ENCODE assay signal across 7 mouse cellular contexts in genomic region chr2:181313344-181314079, GRCm38 (mm10). TPM values are rescaled to one million over a fixed set of nuclear protein-coding genes. Genes with fewer than 3 reads are reported as not detected.
DNase-seq lines count a peak whose midpoint lies in the region; ATAC-seq and TF ChIP-seq lines count a peak whose summit lies in the region.

No protein-coding gene starts in this region.

- H3K9ac ChIP-seq in lung, embryonic 14.5 days, result no peak overlapping the region
- peak overlapping the region; percentile 93 for H3K9ac ChIP-seq in hindbrain, embryonic 13.5 days
- peak overlapping the region; percentile 87 for H3K9ac ChIP-seq in midbrain, embryonic 12.5 days (replicated peaks)

- H3K9me3 ChIP-seq in lung, embryonic 14.5 days (ENCODE audit: low read depth, low read length), result no peaks in the 10 kb centered on the region
- no peaks in the 10 kb centered on the region for H3K9me3 ChIP-seq in hindbrain, embryonic 13.5 days
- H3K9me3 ChIP-seq in midbrain, embryonic 12.5 days, result no peaks in the 10 kb centered on the region

- H3K4me3 ChIP-seq in lung, embryonic 14.5 days (ENCODE audit: low read depth, low read length), result peak overlapping the region; percentile 8; the same call in 1 of the 2 replicates
- H3K4me3 ChIP-seq in hindbrain, embryonic 13.5 days, result peak overlapping the region; percentile 71
- H3K4me3 ChIP-seq in midbrain, embryonic 12.5 days, result peak overlapping the region; percentile 77

- peak overlapping the region; percentile 40; the same call in 1 of the 2 replicates for H3K4me2 ChIP-seq in lung, embryonic 14.5 days
- H3K4me2 ChIP-seq in hindbrain, embryonic 13.5 days, result peak overlapping the region; percentile 87
- peak overlapping the region; percentile 82 for H3K4me2 ChIP-seq in midbrain, embryonic 12.5 days (replicated peaks)

- no peaks in the 10 kb centered on the region for H3K4me1 ChIP-seq in lung, embryonic 14.5 days (ENCODE audit: insufficient read depth)
- peaks cover 37% of the 10 kb centered on the region for H3K4me1 ChIP-seq in hindbrain, embryonic 13.5 days (replicated peaks)
- peaks cover 22% of the 10 kb centered on the region for H3K4me1 ChIP-seq in midbrain, embryonic 12.5 days

- no peak for TF ChIP-seq CTCF in lung, embryonic 14.5 days (IDR thresholded peaks at IDR 0.05; ENCODE audit: low read depth)

- no peak for DNase-seq in lung, embryonic 14.5 days
- no peak for DNase-seq in lung, postnatal 25 days (ENCODE audit: low spot score)
- peak; percentile 71 for DNase-seq in cerebellum, postnatal 25 days
- DNase-seq in ovary, adult 18-20 months (ENCODE audit: low spot score), result no peak
- no peak for DNase-seq in kidney, postnatal 10 days

- no peaks in the 10 kb centered on the region for H3K36me3 ChIP-seq in lung, embryonic 14.5 days (ENCODE audit: insufficient read depth)
- H3K36me3 ChIP-seq in hindbrain, embryonic 13.5 days, result peaks cover 8% of the 10 kb centered on the region
- peaks cover 7% of the 10 kb centered on the region for H3K36me3 ChIP-seq in midbrain, embryonic 12.5 days

- 4% methylated on average over 35 of the region's 35 CpGs for WGBS in lung, embryonic 14.5 days
- 1% methylated on average over 35 of the region's 35 CpGs for WGBS in hindbrain, embryonic 13.5 days
- WGBS in midbrain, embryonic 12.5 days, result under 1% methylated on average over 35 of the region's 35 CpGs

- peak; percentile 47; the same call in 1 of the 2 replicates for ATAC-seq in lung, embryonic 14.5 days (ENCODE audit: insufficient read depth)
- peak; percentile 85 for ATAC-seq in hindbrain, embryonic 13.5 days (ENCODE audit: low FRiP score)
- peak; percentile 79 for ATAC-seq in midbrain, embryonic 12.5 days (ENCODE audit: low FRiP score, low read depth)

- peaks cover 34% of the 10 kb centered on the region for H3K27me3 ChIP-seq in lung, embryonic 14.5 days (ENCODE audit: insufficient read depth, low read length)
- H3K27me3 ChIP-seq in hindbrain, embryonic 13.5 days, result peaks cover 15% of the 10 kb centered on the region; the same call in 1 of the 2 replicates
- peaks cover 33% of the 10 kb centered on the region for H3K27me3 ChIP-seq in midbrain, embryonic 12.5 days

- no peak overlapping the region for H3K27ac ChIP-seq in lung, embryonic 14.5 days (ENCODE audit: low read depth)
- H3K27ac ChIP-seq in hindbrain, embryonic 13.5 days, result peak overlapping the region; percentile 96
- H3K27ac ChIP-seq in midbrain, embryonic 12.5 days (replicated peaks), result peak overlapping the region; percentile 93

RNA-seq across cellular contexts. Expression of gene Stmn3, which starts 0.8 kb away (rescaled TPM):
- polyA plus RNA-seq in lung, embryonic 14.5 days (2014; fragmentation: Nextera tagmentation; extraction: Ambion mirVana), result 1.6 and 2.5 TPM in 2 replicates
- 1,135 and 1,161 TPM in 2 replicates for polyA plus RNA-seq in hindbrain, embryonic 13.5 days (2015; fragmentation: Nextera tagmentation; extraction: Ambion mirVana)
- 443 and 455 TPM in 2 replicates for polyA plus RNA-seq in midbrain, embryonic 12.5 days (2016; fragmentation: Nextera tagmentation; extraction: Ambion mirVana)

RNA-seq across cellular contexts. Expression of gene Rtel1, which starts 6.0 kb away (rescaled TPM):
- 67.0 and 70.3 TPM in 2 replicates for polyA plus RNA-seq in lung, embryonic 14.5 days (2014; fragmentation: Nextera tagmentation; extraction: Ambion mirVana)
- 34.6 and 35.1 TPM in 2 replicates for polyA plus RNA-seq in hindbrain, embryonic 13.5 days (2015; fragmentation: Nextera tagmentation; extraction: Ambion mirVana)
- polyA plus RNA-seq in midbrain, embryonic 12.5 days (2016; fragmentation: Nextera tagmentation; extraction: Ambion mirVana), result 54.2 and 55.3 TPM in 2 replicates

RNA-seq across cellular contexts. Expression of gene Gmeb2, which starts 25.7 kb away (rescaled TPM):
- 18.0 and 21.2 TPM in 2 replicates for polyA plus RNA-seq in lung, embryonic 14.5 days (2014; fragmentation: Nextera tagmentation; extraction: Ambion mirVana)
- 17.2 and 17.8 TPM in 2 replicates for polyA plus RNA-seq in hindbrain, embryonic 13.5 days (2015; fragmentation: Nextera tagmentation; extraction: Ambion mirVana)
- 23.4 and 23.9 TPM in 2 replicates for polyA plus RNA-seq in midbrain, embryonic 12.5 days (2016; fragmentation: Nextera tagmentation; extraction: Ambion mirVana)

RNA-seq across cellular contexts. Expression of gene Zgpat, which starts 51.2 kb away (rescaled TPM):
- polyA plus RNA-seq in lung, embryonic 14.5 days (2014; fragmentation: Nextera tagmentation; extraction: Ambion mirVana), result 35.7 and 41.1 TPM in 2 replicates
- polyA plus RNA-seq in hindbrain, embryonic 13.5 days (2015; fragmentation: Nextera tagmentation; extraction: Ambion mirVana), result 69.2 and 69.8 TPM in 2 replicates
- polyA plus RNA-seq in midbrain, embryonic 12.5 days (2016; fragmentation: Nextera tagmentation; extraction: Ambion mirVana), result 69.4 and 75.0 TPM in 2 replicates

RNA-seq across cellular contexts. Expression of gene Arfrp1, which starts 51.7 kb away (rescaled TPM):
- 54.1 and 54.2 TPM in 2 replicates for polyA plus RNA-seq in lung, embryonic 14.5 days (2014; fragmentation: Nextera tagmentation; extraction: Ambion mirVana)
- 87.8 and 88.4 TPM in 2 replicates for polyA plus RNA-seq in hindbrain, embryonic 13.5 days (2015; fragmentation: Nextera tagmentation; extraction: Ambion mirVana)
- polyA plus RNA-seq in midbrain, embryonic 12.5 days (2016; fragmentation: Nextera tagmentation; extraction: Ambion mirVana), result 84.0 and 84.2 TPM in 2 replicates

Comparison
In these comparisons a context has a peak if more than half of its experiments do, and no peak if none do; other contexts are left out.
1. DNase-seq: peak in cerebellum, postnatal 25 days (2 of 2); none in lung, embryonic 14.5 days (single experiment), lung, postnatal 25 days (single experiment), ovary, adult 18-20 months (single experiment) and kidney, postnatal 10 days (single experiment).
2. H3K4me3 ChIP-seq: peak in every context shown above with its lines; median percentile 77 in midbrain, embryonic 12.5 days; 71 in hindbrain, embryonic 13.5 days; 8 in lung, embryonic 14.5 days.
3. RNA of gene Stmn3, which starts 0.8 kb away (polyA plus RNA-seq): 1,135 to 1,161 TPM in hindbrain, embryonic 13.5 days and 443 to 455 TPM in midbrain, embryonic 12.5 days; 1.6 to 2.5 TPM in lung, embryonic 14.5 days; every median in the first group is over 100 times any median in the second.
4. Peak in every context shown above with its lines, with median percentiles within 50 percentile points of each other: ATAC-seq and H3K4me2 ChIP-seq.